Mouse (Mus musculus): ENCODE results near the gene Amtn. TPM values are rescaled to one million over a fixed set of nuclear protein-coding genes. Genes with fewer than 3 reads are reported as not detected.
"Not testable (repeated sequence)": the region's sequence is repeated elsewhere in the genome, so short reads cannot be mapped to it uniquely, and the experiment has no call there.

The Amtn gene
- polyA plus RNA-seq (2015; fragmentation: Nextera tagmentation; extraction: Ambion mirVana), result not detected in 2 replicates

DNA sequence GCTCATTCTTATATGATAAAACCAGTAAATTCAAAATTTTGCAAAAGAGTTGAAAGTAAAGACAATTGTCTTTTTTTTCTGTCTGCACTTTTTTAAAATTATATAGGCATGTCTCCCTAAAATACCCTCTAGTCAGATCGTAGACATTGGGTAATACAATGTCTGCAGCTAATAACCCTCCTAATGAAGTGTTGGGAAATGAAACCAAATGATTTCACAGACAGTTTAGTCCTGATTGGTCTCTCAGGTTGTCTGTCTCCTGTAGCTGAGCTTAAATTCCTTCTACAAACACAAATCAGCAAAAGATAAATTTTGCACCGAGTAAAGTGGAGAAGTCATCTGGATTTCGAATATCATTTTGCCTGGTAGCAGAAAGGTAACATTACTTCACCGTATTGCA, at the start of gene Amtn:
Gene Amtn (plus strand): TSS at position 301 of the 400 bp plus-strand sequence.
- H3K27ac ChIP-seq (ENCODE audit: low read length), result no peak within 1 kb of the TSS
- no peaks in the 10 kb centered on the region for H3K36me3 ChIP-seq (ENCODE audit: control insufficient read depth, insufficient read depth, low read length)
- H3K4me3 ChIP-seq (ENCODE audit: low read length), result no peak within 1 kb of the TSS
- no peaks in the 10 kb centered on the region for H3K9me3 ChIP-seq (ENCODE audit: control insufficient read depth, low read length)
- H3K4me1 ChIP-seq (ENCODE audit: control insufficient read depth, insufficient read depth, low read length), result no peaks in the 10 kb centered on the region
- H3K9ac ChIP-seq (ENCODE audit: low read depth, low read length), result no peak within 1 kb of the TSS
- no peak within 1 kb of the TSS for H3K4me2 ChIP-seq (ENCODE audit: low read depth, low read length)
- 84% methylated on average over 4 of the region's 4 CpGs for WGBS
- no peak for ATAC-seq
- no peaks in the 10 kb centered on the region for H3K27me3 ChIP-seq (replicated peaks; ENCODE audit: control insufficient read depth, insufficient read depth, low read length)

DNA sequence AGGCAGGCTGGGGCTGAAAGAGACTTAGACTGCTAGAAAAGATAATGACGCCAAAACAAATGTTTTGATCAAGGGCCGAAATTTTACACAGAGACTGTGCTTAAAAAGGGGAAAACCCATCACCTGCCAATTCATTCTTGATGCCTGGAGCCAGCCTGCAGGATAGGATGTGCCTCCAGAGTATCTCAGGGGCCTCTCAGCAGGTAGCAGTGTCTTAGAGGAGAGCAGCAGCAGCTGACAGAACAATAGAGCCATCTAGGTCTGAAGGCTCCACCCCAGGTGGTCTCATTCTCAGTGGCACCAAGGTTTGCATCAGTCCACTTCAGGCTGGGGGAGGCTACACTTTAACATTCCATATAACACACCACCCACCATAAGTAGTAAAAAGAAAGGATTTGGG, 27.4 kb upstream of the Amtn start:
- not testable (repeated sequence) for H3K27me3 ChIP-seq (replicated peaks; ENCODE audit: control insufficient read depth, insufficient read depth, low read length); H3K4me1 ChIP-seq (ENCODE audit: control insufficient read depth, insufficient read depth, low read length); H3K4me2 ChIP-seq (ENCODE audit: low read depth, low read length); H3K36me3 ChIP-seq (ENCODE audit: control insufficient read depth, insufficient read depth, low read length); H3K27ac ChIP-seq (ENCODE audit: low read length); H3K4me3 ChIP-seq (ENCODE audit: low read length); H3K9ac ChIP-seq (ENCODE audit: low read depth, low read length); ATAC-seq; H3K9me3 ChIP-seq (ENCODE audit: control insufficient read depth, low read length)
- 52% methylated on average over 2 of the region's 2 CpGs for WGBS

DNA sequence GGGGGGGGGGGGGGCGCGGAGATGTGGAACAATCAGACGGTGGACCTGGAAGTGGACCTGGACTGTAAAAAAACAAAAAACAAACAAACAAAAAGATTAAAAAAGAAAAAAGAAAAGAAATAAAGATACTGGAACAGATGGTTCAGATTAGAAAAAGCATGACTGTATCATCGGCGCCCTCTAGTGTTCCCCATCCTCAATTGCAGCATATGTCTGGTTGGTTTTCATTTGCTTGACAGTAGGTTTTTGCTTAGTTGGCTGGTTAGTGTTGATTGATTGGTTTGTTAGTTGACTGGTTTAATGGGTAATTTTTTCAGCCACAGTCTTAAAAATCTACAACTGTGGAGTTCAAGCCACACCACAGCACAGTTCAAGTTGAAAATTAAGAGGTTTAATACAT, 11.1 kb upstream of the Amtn start:
- no peaks in the 10 kb centered on the region for H3K36me3 ChIP-seq (ENCODE audit: control insufficient read depth, insufficient read depth, low read length)
- H3K9ac ChIP-seq (ENCODE audit: low read depth, low read length), result no peak overlapping the region
- WGBS, result under 1% methylated on average over 5 of the region's 5 CpGs
- no peak overlapping the region for H3K27ac ChIP-seq (ENCODE audit: low read length)
- H3K4me3 ChIP-seq (ENCODE audit: low read length), result no peak overlapping the region
- ATAC-seq, result no peak
- H3K4me1 ChIP-seq (ENCODE audit: control insufficient read depth, insufficient read depth, low read length), result no peaks in the 10 kb centered on the region
- H3K4me2 ChIP-seq (ENCODE audit: low read depth, low read length), result no peak overlapping the region
- H3K9me3 ChIP-seq (ENCODE audit: control insufficient read depth, low read length), result no peaks in the 10 kb centered on the region
- H3K27me3 ChIP-seq (replicated peaks; ENCODE audit: control insufficient read depth, insufficient read depth, low read length), result no peaks in the 10 kb centered on the region

DNA sequence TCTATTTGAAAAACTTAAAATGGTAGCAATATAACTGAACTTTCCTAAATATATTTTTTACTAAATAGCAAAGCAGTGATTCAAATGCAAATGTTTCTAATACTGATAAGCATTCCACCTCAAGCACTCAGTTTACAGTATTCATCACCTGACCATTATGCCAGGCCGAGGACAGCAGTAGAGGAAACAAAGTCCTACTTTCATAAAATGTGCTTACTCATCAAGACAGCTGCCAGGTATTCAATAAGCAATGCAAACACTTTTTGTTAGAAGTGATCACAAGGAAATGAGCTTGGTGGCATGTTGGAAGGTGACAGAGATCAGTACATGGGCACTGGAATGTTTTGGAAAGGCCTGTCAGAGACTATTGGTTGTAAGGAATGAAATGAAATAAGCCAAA, 9.0 kb upstream of the Amtn start:
- H3K9ac ChIP-seq (ENCODE audit: low read depth, low read length), result no peak overlapping the region
- H3K27me3 ChIP-seq (replicated peaks; ENCODE audit: control insufficient read depth, insufficient read depth, low read length), result no peaks in the 10 kb centered on the region
- no peak overlapping the region for H3K4me2 ChIP-seq (ENCODE audit: low read depth, low read length)
- WGBS, result 53% methylated on average over 1 of the region's 1 CpGs
- no peak overlapping the region for H3K27ac ChIP-seq (ENCODE audit: low read length)
- no peaks in the 10 kb centered on the region for H3K36me3 ChIP-seq (ENCODE audit: control insufficient read depth, insufficient read depth, low read length)
- no peaks in the 10 kb centered on the region for H3K9me3 ChIP-seq (ENCODE audit: control insufficient read depth, low read length)
- H3K4me3 ChIP-seq (ENCODE audit: low read length), result no peak overlapping the region
- 0 out of 2 replicates have a peak, but pooled peaks have one; percentile 41 for ATAC-seq
- no peaks in the 10 kb centered on the region for H3K4me1 ChIP-seq (ENCODE audit: control insufficient read depth, insufficient read depth, low read length)

DNA sequence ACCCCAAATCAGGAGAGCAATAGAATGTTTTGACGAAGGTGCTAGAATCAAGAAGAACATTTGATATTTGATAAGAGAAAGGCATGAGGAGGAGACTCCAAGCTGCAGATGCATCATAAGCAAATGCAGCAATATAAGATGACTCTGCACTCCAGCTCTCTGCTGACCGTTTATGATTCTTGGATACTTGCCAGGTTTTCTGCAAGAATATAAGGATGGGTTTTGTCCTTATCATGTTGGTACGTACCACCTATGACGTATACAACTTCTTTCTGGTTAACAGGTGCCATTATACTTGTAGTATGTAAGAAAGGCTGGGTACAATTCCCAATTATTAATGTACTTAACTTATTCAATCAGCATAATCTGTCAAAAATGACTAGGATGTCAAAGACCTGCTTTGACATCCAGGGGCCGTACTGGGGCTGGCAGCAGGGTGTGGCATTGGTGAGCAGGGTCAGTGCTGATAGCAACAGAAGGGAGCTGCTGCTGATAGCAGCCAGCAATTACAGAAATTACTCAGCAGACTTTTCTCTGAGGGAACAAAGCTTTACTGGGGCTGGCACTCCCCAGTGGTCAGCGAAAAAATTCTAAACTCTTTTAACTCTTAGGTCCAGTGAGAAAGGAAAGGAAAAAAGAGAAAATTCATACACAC, 5.2 kb upstream of the Amtn start:
- Histone ChIP-seq H3K4me2 (ENCODE audit: low read depth, low read length) (no peak overlapping the region), H3K27ac (ENCODE audit: low read length) (no peak overlapping the region; the same call in 1 of the 2 replicates), H3K4me3 (ENCODE audit: low read length) (no peak overlapping the region), H3K9ac (ENCODE audit: low read depth, low read length) (no peak overlapping the region), H3K4me1 (ENCODE audit: control insufficient read depth, insufficient read depth, low read length) (no peaks in the 10 kb centered on the region), H3K9me3 (ENCODE audit: control insufficient read depth, low read length) (no peaks in the 10 kb centered on the region), H3K36me3 (ENCODE audit: control insufficient read depth, insufficient read depth, low read length) (no peaks in the 10 kb centered on the region), H3K27me3 (replicated peaks; ENCODE audit: control insufficient read depth, insufficient read depth, low read length) (no peaks in the 10 kb centered on the region)
- 39% methylated on average over 6 of the region's 6 CpGs for WGBS
- peak; percentile 96 for ATAC-seq

DNA sequence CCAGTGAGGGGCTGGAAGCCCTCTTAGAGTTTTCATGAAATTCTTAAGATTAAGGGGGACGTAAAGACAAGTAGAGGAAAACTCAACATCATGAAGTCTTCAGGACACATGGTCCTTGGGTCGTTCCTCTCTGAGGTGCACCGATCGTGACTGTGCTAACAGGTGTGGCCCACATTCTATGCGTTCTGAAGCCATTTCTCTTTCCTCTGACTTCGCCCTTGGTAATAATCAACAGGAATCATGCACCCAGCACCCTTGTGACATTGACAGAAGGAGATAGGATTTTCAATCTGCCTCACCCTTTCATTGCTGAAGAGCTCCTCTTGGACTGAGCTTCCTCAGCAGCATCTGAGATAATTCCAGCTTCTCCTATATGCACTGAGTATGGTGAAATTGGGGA, 3.3 kb upstream of the Amtn start:
- Histone ChIP-seq H3K27me3 (replicated peaks; ENCODE audit: control insufficient read depth, insufficient read depth, low read length) (no peaks in the 10 kb centered on the region), H3K4me1 (ENCODE audit: control insufficient read depth, insufficient read depth, low read length) (no peaks in the 10 kb centered on the region), H3K36me3 (ENCODE audit: control insufficient read depth, insufficient read depth, low read length) (no peaks in the 10 kb centered on the region), H3K27ac (ENCODE audit: low read length) (no peak overlapping the region), H3K4me3 (ENCODE audit: low read length) (no peak overlapping the region), H3K9me3 (ENCODE audit: control insufficient read depth, low read length) (no peaks in the 10 kb centered on the region), H3K9ac (ENCODE audit: low read depth, low read length) (no peak overlapping the region), H3K4me2 (ENCODE audit: low read depth, low read length) (no peak overlapping the region)
- 61% methylated on average over 6 of the region's 6 CpGs for WGBS
- ATAC-seq, result peak; percentile 63

DNA sequence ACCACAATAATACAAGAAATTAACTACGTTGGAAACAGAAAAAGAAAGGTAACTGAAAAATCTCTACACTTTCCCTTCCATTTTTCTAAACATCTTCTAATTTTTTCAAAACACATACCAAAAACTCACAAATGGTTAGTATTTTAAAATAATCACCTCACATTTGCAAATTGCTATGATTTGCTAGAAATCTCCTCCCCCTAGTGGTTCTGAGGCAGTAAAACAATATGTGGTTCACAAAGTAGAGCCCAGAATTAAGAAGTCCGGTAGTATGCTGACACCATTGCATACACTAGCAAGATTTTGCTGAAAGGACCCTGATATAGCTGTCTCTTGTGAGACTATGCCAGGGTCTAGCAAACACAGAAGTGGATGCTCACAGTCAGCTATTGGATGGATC, 16.1 kb downstream of the Amtn start:
- 84% methylated on average over 2 of the region's 2 CpGs for WGBS
- H3K36me3 ChIP-seq (ENCODE audit: control insufficient read depth, insufficient read depth, low read length); H3K9ac ChIP-seq (ENCODE audit: low read depth, low read length); H3K9me3 ChIP-seq (ENCODE audit: control insufficient read depth, low read length); H3K27me3 ChIP-seq (replicated peaks; ENCODE audit: control insufficient read depth, insufficient read depth, low read length); H3K27ac ChIP-seq (ENCODE audit: low read length); H3K4me1 ChIP-seq (ENCODE audit: control insufficient read depth, insufficient read depth, low read length); ATAC-seq; H3K4me2 ChIP-seq (ENCODE audit: low read depth, low read length); H3K4me3 ChIP-seq (ENCODE audit: low read length): not testable (repeated sequence)

DNA sequence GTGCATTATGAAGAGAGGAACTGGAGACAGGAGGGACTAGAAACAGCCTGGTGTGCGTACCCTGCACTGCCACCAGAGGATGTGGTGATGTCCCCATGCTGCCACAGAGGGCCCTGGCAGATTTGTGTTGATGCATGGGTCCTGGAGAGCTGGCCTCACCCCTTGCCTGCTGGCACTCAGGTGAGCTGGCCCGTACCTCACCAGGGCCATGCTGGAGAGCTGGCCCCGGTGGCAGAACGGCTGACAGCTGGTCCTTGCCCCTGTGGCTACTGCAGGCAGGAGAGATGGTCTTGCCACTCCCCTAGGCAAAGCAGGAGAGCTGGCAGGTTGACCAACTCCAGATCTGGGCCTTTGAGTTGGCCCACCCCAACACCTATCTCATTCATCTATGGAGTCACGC, 22.7 kb downstream of the Amtn start:
- ATAC-seq, result peak; percentile 23; the same call in 1 of the 2 replicates
- Histone ChIP-seq H3K4me3 (ENCODE audit: low read length) (no peak overlapping the region), H3K9ac (ENCODE audit: low read depth, low read length) (no peak overlapping the region), H3K36me3 (ENCODE audit: control insufficient read depth, insufficient read depth, low read length) (no peaks in the 10 kb centered on the region), H3K4me2 (ENCODE audit: low read depth, low read length) (no peak overlapping the region), H3K9me3 (ENCODE audit: control insufficient read depth, low read length) (no peaks in the 10 kb centered on the region), H3K27ac (ENCODE audit: low read length) (no peak overlapping the region), H3K4me1 (ENCODE audit: control insufficient read depth, insufficient read depth, low read length) (no peaks in the 10 kb centered on the region), H3K27me3 (replicated peaks; ENCODE audit: control insufficient read depth, insufficient read depth, low read length) (no peaks in the 10 kb centered on the region)
- 70% methylated on average over 5 of the region's 5 CpGs for WGBS

DNA sequence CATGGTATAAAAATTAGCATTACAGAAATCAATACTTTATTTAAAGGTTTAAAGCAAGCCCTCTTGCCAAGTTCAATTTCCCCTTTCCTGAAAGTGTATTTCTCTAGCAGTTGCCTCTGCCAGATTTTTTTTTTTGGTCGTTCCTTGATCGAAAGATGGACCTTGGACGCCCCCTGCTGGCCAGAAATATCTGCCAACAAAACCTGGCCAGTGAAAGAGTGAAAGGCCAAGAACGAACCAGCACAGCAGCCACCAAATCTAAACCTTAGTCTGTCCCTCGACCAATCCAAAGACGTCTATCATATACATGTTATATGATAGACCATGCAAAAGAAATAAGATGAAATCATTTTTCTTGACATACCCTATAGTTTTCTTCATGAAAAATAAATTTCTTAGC, 23.9 kb downstream of the Amtn start:
- no peak for ATAC-seq
- H3K9me3 ChIP-seq (ENCODE audit: control insufficient read depth, low read length), result no peaks in the 10 kb centered on the region
- 7% methylated on average over 6 of the region's 6 CpGs for WGBS
- H3K27me3 ChIP-seq (replicated peaks; ENCODE audit: control insufficient read depth, insufficient read depth, low read length), result no peaks in the 10 kb centered on the region
- no peak overlapping the region for H3K4me2 ChIP-seq (ENCODE audit: low read depth, low read length)
- no peak overlapping the region for H3K4me3 ChIP-seq (ENCODE audit: low read length)
- no peaks in the 10 kb centered on the region for H3K36me3 ChIP-seq (ENCODE audit: control insufficient read depth, insufficient read depth, low read length)
- no peak overlapping the region for H3K9ac ChIP-seq (ENCODE audit: low read depth, low read length)
- no peak overlapping the region for H3K27ac ChIP-seq (ENCODE audit: low read length)
- H3K4me1 ChIP-seq (ENCODE audit: control insufficient read depth, insufficient read depth, low read length), result no peaks in the 10 kb centered on the region

DNA sequence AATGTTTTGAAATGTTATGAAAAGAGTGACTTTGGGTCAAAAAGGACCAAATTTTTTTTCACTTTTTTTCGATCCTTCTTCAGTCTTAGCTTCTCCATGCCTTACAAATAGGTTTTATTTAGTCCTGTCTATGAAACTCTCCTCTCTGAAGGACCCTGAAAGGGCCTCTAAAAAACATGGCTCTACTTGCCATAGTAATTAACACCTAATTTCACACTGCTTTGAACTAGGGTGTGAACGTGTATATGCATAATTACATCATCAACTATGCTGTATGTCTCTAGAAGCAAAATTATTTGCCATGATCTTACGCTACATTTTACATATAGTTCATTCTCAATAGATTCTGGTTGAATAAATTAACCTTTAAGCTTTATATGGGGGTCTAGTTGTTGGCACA, 25.6 kb downstream of the Amtn start:
- Histone ChIP-seq H3K27me3 (replicated peaks; ENCODE audit: control insufficient read depth, insufficient read depth, low read length) (no peaks in the 10 kb centered on the region), H3K4me1 (ENCODE audit: control insufficient read depth, insufficient read depth, low read length) (no peaks in the 10 kb centered on the region), H3K4me2 (ENCODE audit: low read depth, low read length) (no peak overlapping the region), H3K9me3 (ENCODE audit: control insufficient read depth, low read length) (no peaks in the 10 kb centered on the region), H3K36me3 (ENCODE audit: control insufficient read depth, insufficient read depth, low read length) (no peaks in the 10 kb centered on the region), H3K9ac (ENCODE audit: low read depth, low read length) (no peak overlapping the region), H3K27ac (ENCODE audit: low read length) (no peak overlapping the region), H3K4me3 (ENCODE audit: low read length) (no peak overlapping the region)
- 85% methylated on average over 3 of the region's 3 CpGs for WGBS
- no peak for ATAC-seq

Measured in intestine, embryonic 16.5 days (tissue).